24 mouse cellular contexts compared by ENCODE assay signal in genomic region chr14:117574216-117574615, GRCm38 (mm10).
DNase-seq lines count a peak whose midpoint lies in the region; ATAC-seq and TF ChIP-seq lines count a peak whose summit lies in the region.
"Had no signal": no experiment of that assay in that cellular context is flagged by ENCODE, and none has a peak within 500 bp of the region (broad histone marks: within the 10 kb centered on the region; RNA-seq: fewer than 3 reads in every experiment).

No protein-coding gene starts in this region.

- 0 out of 2 replicates have a peak, but pooled peaks have one; percentile 44 for ATAC-seq in limb, embryonic 13.5 days (ENCODE audit: low FRiP score, low read depth)
- no peak for ATAC-seq in forebrain, embryonic 11.5 days (replicated peaks; ENCODE audit: low FRiP score)
- ATAC-seq in granulocyte monocyte progenitor cell, adult 5-6 weeks (replicated peaks; ENCODE audit: poor library complexity, severe bottlenecking), result no peak
- ATAC-seq: liver, embryonic 12.5 days had no signal

- 57% methylated on average over 6 of the region's 6 CpGs for WGBS in limb, embryonic 13.5 days
- 72% methylated on average over 6 of the region's 6 CpGs for WGBS in limb, embryonic 10.5 days
- WGBS in forebrain, embryonic 11.5 days, result 90% methylated on average over 6 of the region's 6 CpGs

- intact Hi-C loops in gastrocnemius, adult 2 months (cut with DNase I), result no loop called here
- intact Hi-C loops in left cerebral cortex, postnatal 36 days (cut with DNase I), result no loop called here

- DNase-seq in limb, embryonic 10.5 days (ENCODE audit: low spot score), result no peak
- DNase-seq in embryo, embryonic 9.5 days (ENCODE audit: extremely low spot score), result peak; percentile 4
- DNase-seq in gastrocnemius, adult 2 months, result peak; percentile 50
- peak; percentile 47 for DNase-seq in mesoderm, embryonic 11.5 days (ENCODE audit: low read depth, low spot score)
- DNase-seq in forebrain, embryonic 11.5 days (ENCODE audit: low spot score), result no peak
- DNase-seq in left cerebral cortex, postnatal 36 days (ENCODE audit: low spot score in 2 of 2), result no peak
- DNase-seq: adrenal gland, adult 2 months; cerebellum, adult 11-12 months; cerebellum, postnatal 10 days; kidney, adult 8-10 months; kidney, postnatal 14 days; lung, adult 2 months; lung, postnatal 14 days; midbrain, embryonic 14.5 days; thymus, postnatal 25 days had no signal

- no peak for TF ChIP-seq CTCF in gastrocnemius, adult 2 months (IDR thresholded peaks at IDR 0.05)

- H3K36me3 ChIP-seq in limb, embryonic 13.5 days, result no peaks in the 10 kb centered on the region
- no peaks in the 10 kb centered on the region for H3K36me3 ChIP-seq in limb, embryonic 10.5 days
- H3K36me3 ChIP-seq in forebrain, embryonic 11.5 days (ENCODE audit: control insufficient read depth, insufficient read depth, low read length), result no peaks in the 10 kb centered on the region
- H3K36me3 ChIP-seq: forebrain, embryonic 12.5 days; heart, embryonic 12.5 days; hindbrain, embryonic 15.5 days; liver, embryonic 12.5 days; neural tube, embryonic 12.5 days; stomach, embryonic 15.5 days had no signal

- peaks cover 28% of the 10 kb centered on the region for H3K4me1 ChIP-seq in limb, embryonic 13.5 days
- peaks cover 11% of the 10 kb centered on the region for H3K4me1 ChIP-seq in limb, embryonic 10.5 days
- no peaks in the 10 kb centered on the region for H3K4me1 ChIP-seq in forebrain, embryonic 11.5 days (replicated peaks; ENCODE audit: control insufficient read depth, insufficient read depth, low read length)
- H3K4me1 ChIP-seq: forebrain, embryonic 12.5 days; heart, embryonic 12.5 days; hindbrain, embryonic 15.5 days; liver, embryonic 12.5 days; megakaryocyte, embryonic 14.5 days; stomach, embryonic 15.5 days had no signal

- no peak overlapping the region for H3K9ac ChIP-seq in limb, embryonic 13.5 days
- H3K9ac ChIP-seq in forebrain, embryonic 11.5 days (ENCODE audit: low read length), result no peak overlapping the region
- H3K9ac ChIP-seq: forebrain, embryonic 12.5 days; heart, embryonic 12.5 days; hindbrain, embryonic 15.5 days; liver, embryonic 12.5 days; neural tube, embryonic 12.5 days; stomach, embryonic 15.5 days had no signal

- H3K27me3 ChIP-seq in limb, embryonic 13.5 days, result no peaks in the 10 kb centered on the region
- no peaks in the 10 kb centered on the region for H3K27me3 ChIP-seq in limb, embryonic 10.5 days (ENCODE audit: low read depth, poor library complexity, severe bottlenecking)
- H3K27me3 ChIP-seq in forebrain, embryonic 11.5 days (ENCODE audit: control insufficient read depth, insufficient read depth, low read length), result no peaks in the 10 kb centered on the region
- H3K27me3 ChIP-seq: forebrain, embryonic 12.5 days; heart, embryonic 12.5 days; hindbrain, embryonic 15.5 days; liver, embryonic 12.5 days; megakaryocyte, embryonic 14.5 days; neural tube, embryonic 12.5 days; stomach, embryonic 15.5 days had no signal

- H3K4me2 ChIP-seq in limb, embryonic 13.5 days (replicated peaks), result no peak overlapping the region
- no peak overlapping the region for H3K4me2 ChIP-seq in forebrain, embryonic 11.5 days (ENCODE audit: low read depth, low read length, severe bottlenecking)
- H3K4me2 ChIP-seq: forebrain, embryonic 12.5 days; heart, embryonic 12.5 days; hindbrain, embryonic 15.5 days; liver, embryonic 12.5 days; neural tube, embryonic 12.5 days; stomach, embryonic 15.5 days had no signal

- no peak overlapping the region for H3K4me3 ChIP-seq in limb, embryonic 13.5 days
- no peak overlapping the region for H3K4me3 ChIP-seq in limb, embryonic 10.5 days
- no peak overlapping the region for H3K4me3 ChIP-seq in gastrocnemius, adult 2 months
- no peak overlapping the region for H3K4me3 ChIP-seq in forebrain, embryonic 11.5 days (ENCODE audit: low read depth, low read length)
- H3K4me3 ChIP-seq: forebrain, embryonic 12.5 days; heart, embryonic 12.5 days; hindbrain, embryonic 15.5 days; liver, embryonic 12.5 days; megakaryocyte, embryonic 14.5 days; neural tube, embryonic 12.5 days; stomach, embryonic 15.5 days had no signal

- H3K9me3 ChIP-seq in limb, embryonic 13.5 days, result no peaks in the 10 kb centered on the region
- H3K9me3 ChIP-seq in limb, embryonic 10.5 days (replicated peaks), result no peaks in the 10 kb centered on the region
- H3K9me3 ChIP-seq in forebrain, embryonic 11.5 days (ENCODE audit: control insufficient read depth, low read length), result no peaks in the 10 kb centered on the region
- H3K9me3 ChIP-seq: forebrain, embryonic 12.5 days; heart, embryonic 12.5 days; hindbrain, embryonic 15.5 days; liver, embryonic 12.5 days; neural tube, embryonic 12.5 days; stomach, embryonic 15.5 days had no signal

- no peak overlapping the region for H3K27ac ChIP-seq in limb, embryonic 13.5 days
- H3K27ac ChIP-seq in limb, embryonic 10.5 days, result no peak overlapping the region
- no peak overlapping the region for H3K27ac ChIP-seq in gastrocnemius, adult 2 months
- H3K27ac ChIP-seq in forebrain, embryonic 11.5 days (ENCODE audit: low read depth, low read length), result no peak overlapping the region
- H3K27ac ChIP-seq: forebrain, embryonic 12.5 days; hindbrain, embryonic 15.5 days; liver, embryonic 12.5 days; neural tube, embryonic 12.5 days; stomach, embryonic 15.5 days had no signal

Comparison
In these comparisons a context has a peak if more than half of its experiments do, and no peak if none do; other contexts are left out.
1. DNase-seq: peak in embryo, embryonic 9.5 days (single experiment), gastrocnemius, adult 2 months (single experiment) and mesoderm, embryonic 11.5 days (single experiment); none in limb, embryonic 10.5 days (single experiment), forebrain, embryonic 11.5 days (single experiment) and left cerebral cortex, postnatal 36 days (0 of 2).